Mouse (Mus musculus): ENCODE measurements at regions not wholly inside any gene's neighbourhood (a gene's known extent, or its start where the extent isn't known, plus 50 kb on each side); places are given as distances from the start of the nearest gene placed in this dataset.

- no peaks in the 10 kb centered on the region for H3K36me3 ChIP-seq (replicated peaks; ENCODE audit: control insufficient read depth, insufficient read depth, low read depth, low read length)
- 63% methylated on average over 1 of the region's 1 CpGs for WGBS
- no peaks in the 10 kb centered on the region for H3K9me3 ChIP-seq (replicated peaks; ENCODE audit: control insufficient read depth, low read length)
- H3K4me3 ChIP-seq (ENCODE audit: low read depth, low read length): no peak overlapping the region
- H3K9ac ChIP-seq (replicated peaks; ENCODE audit: low read length): no peak overlapping the region
- no peak overlapping the region for H3K27ac ChIP-seq (replicated peaks; ENCODE audit: low read depth, low read length)
- no peak overlapping the region for H3K4me2 ChIP-seq (ENCODE audit: low read depth, low read length)
- no peak for DNase-seq (ENCODE audit: low spot score)
- no peaks in the 10 kb centered on the region for H3K4me1 ChIP-seq (ENCODE audit: control insufficient read depth, insufficient read depth, low read length)
- ATAC-seq (replicated peaks; ENCODE audit: insufficient number of reproducible peaks, low FRiP score, low TSS enrichment, low read depth): no peak
- no peaks in the 10 kb centered on the region for H3K27me3 ChIP-seq (ENCODE audit: control insufficient read depth, insufficient read depth, low read length)
These were observed 1124.6 kb downstream of the Diaph2 start for GRCm38 (mm10) chrX:130874157-130874556.

- DNase-seq (ENCODE audit: low spot score) (peak; percentile 20), ATAC-seq (replicated peaks; ENCODE audit: insufficient number of reproducible peaks, low FRiP score, low TSS enrichment, low read depth) (no peak)
- Histone ChIP-seq H3K27ac (replicated peaks; ENCODE audit: low read depth, low read length) (no peak overlapping the region), H3K9me3 (replicated peaks; ENCODE audit: control insufficient read depth, low read length) (no peaks in the 10 kb centered on the region), H3K36me3 (replicated peaks; ENCODE audit: control insufficient read depth, insufficient read depth, low read depth, low read length) (no peaks in the 10 kb centered on the region), H3K4me3 (ENCODE audit: low read depth, low read length) (no peak overlapping the region), H3K4me1 (ENCODE audit: control insufficient read depth, insufficient read depth, low read length) (no peaks in the 10 kb centered on the region), H3K4me2 (ENCODE audit: low read depth, low read length) (no peak overlapping the region), H3K27me3 (ENCODE audit: control insufficient read depth, insufficient read depth, low read length) (no peaks in the 10 kb centered on the region), H3K9ac (replicated peaks; ENCODE audit: low read length) (no peak overlapping the region)
- WGBS: 41% methylated on average over 3 of the region's 3 CpGs
These were observed 1125.7 kb downstream of the Diaph2 start for GRCm38 (mm10) chrX:130875289-130875688.

- DNase-seq (ENCODE audit: low spot score): no peak
- H3K27me3 ChIP-seq (ENCODE audit: control insufficient read depth, insufficient read depth, low read length): no peaks in the 10 kb centered on the region
- no peaks in the 10 kb centered on the region for H3K36me3 ChIP-seq (replicated peaks; ENCODE audit: control insufficient read depth, insufficient read depth, low read depth, low read length)
- WGBS: 88% methylated on average over 4 of the region's 4 CpGs
- no peak overlapping the region for H3K9ac ChIP-seq (replicated peaks; ENCODE audit: low read length)
- no peak overlapping the region for H3K4me2 ChIP-seq (ENCODE audit: low read depth, low read length)
- no peak overlapping the region for H3K4me3 ChIP-seq (ENCODE audit: low read depth, low read length)
- H3K9me3 ChIP-seq (replicated peaks; ENCODE audit: control insufficient read depth, low read length): no peaks in the 10 kb centered on the region
- no peaks in the 10 kb centered on the region for H3K4me1 ChIP-seq (ENCODE audit: control insufficient read depth, insufficient read depth, low read length)
- H3K27ac ChIP-seq (replicated peaks; ENCODE audit: low read depth, low read length): no peak overlapping the region
- ATAC-seq (replicated peaks; ENCODE audit: insufficient number of reproducible peaks, low FRiP score, low TSS enrichment, low read depth): no peak
These were observed 1126.6 kb downstream of the Diaph2 start for GRCm38 (mm10) chrX:130876120-130876519.
